Mouse (Mus musculus): Measurements from ENCODE around the gene Mecr. TPM values are rescaled to one million over a fixed set of nuclear protein-coding genes. Genes with fewer than 3 reads are reported as not detected.
"Not testable (repeated sequence)": the region's sequence is repeated elsewhere in the genome, so short reads cannot be mapped to it uniquely, and the experiment has no call there.

The Mecr gene
- 10 to 100 TPM; 31.0 to 37.2 TPM for total RNA-seq (2021)
- long read RNA-seq, experiment 1, transcript Mecr-201 (10 exons, 1,337 nt), result major isoform, 9 of 14 reads
- long read RNA-seq, experiment 1, partial matches to known transcripts, result 0 of 14 reads
- long read RNA-seq, experiment 1, other reads (novel, unspliced or antisense), result 5 of 14 reads
- long read RNA-seq, experiment 2, transcript Mecr-201 (10 exons, 1,337 nt), result major isoform, 7 of 13 reads
- long read RNA-seq, experiment 2, partial matches to known transcripts, result 0 of 13 reads
- long read RNA-seq, experiment 2, other reads (novel, unspliced or antisense), result 6 of 13 reads

- H3K4me3 ChIP-seq, result peak within 1 kb of the TSS; percentile 78
- intact Hi-C loops (cut with DNase I), result loop anchor here (5.0 kb wide), 1 partner anchor 1046 kb away; no protein-coding TSS in a partner anchor
- TF ChIP-seq CTCF (IDR thresholded peaks at IDR 0.05), result no peak
- peak; percentile 92 to 95 for DNase-seq (ENCODE audit: extremely low spot score in 1 of 2, low spot score in 2 of 2)
- H3K27ac ChIP-seq, result peak within 1 kb of the TSS; percentile 71
Observed at GRCm38 (mm10) chr4:131843290-131843743, at the start of gene Mecr. Mecr (plus strand) TSS chr4:131843470.

- no peak overlapping the region for H3K4me3 ChIP-seq
- no peak for TF ChIP-seq CTCF (IDR thresholded peaks at IDR 0.05)
- intact Hi-C loops (cut with DNase I), result no loop called here
- H3K27ac ChIP-seq, result no peak overlapping the region
- DNase-seq (ENCODE audit: extremely low spot score in 1 of 2, low spot score in 2 of 2), result no peak
Observed at GRCm38 (mm10) chr4:131796312-131797080, 46.8 kb upstream of the Mecr start.

GRCm38 (mm10) chr4:131797483-131797882, 45.8 kb upstream of the Mecr start:
- no peak overlapping the region for H3K4me3 ChIP-seq
- no peak overlapping the region for H3K27ac ChIP-seq
- DNase-seq (ENCODE audit: extremely low spot score in 1 of 2, low spot score in 2 of 2), result no peak
- TF ChIP-seq CTCF (IDR thresholded peaks at IDR 0.05), result no peak
- intact Hi-C loops (cut with DNase I), result no loop called here

DNA sequence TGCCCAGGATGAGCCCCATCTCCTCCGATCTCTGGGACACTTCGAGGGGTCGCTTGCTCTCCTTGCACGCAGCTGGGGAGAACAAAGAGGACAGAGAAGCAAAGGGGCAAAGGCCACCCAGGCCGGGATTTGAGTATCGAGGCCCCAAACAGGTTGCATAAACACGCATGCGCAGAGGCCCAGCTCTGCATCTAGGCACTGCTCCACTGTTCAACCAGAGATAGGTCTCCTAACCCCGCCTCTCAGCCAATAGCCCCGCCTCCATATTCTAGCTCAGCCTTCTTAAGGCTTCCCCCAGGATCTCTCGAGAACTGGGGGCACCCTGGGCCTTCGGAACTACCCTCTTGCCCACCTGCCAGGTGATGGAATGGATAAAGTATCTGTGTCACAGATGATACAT, 45.4 kb upstream of the Mecr start:
- intact Hi-C loops (cut with DNase I), result no loop called here
- TF ChIP-seq CTCF (IDR thresholded peaks at IDR 0.05), result no peak
- H3K4me3 ChIP-seq, result no peak overlapping the region
- DNase-seq (ENCODE audit: extremely low spot score in 1 of 2, low spot score in 2 of 2), result no peak
- no peak overlapping the region for H3K27ac ChIP-seq

DNA sequence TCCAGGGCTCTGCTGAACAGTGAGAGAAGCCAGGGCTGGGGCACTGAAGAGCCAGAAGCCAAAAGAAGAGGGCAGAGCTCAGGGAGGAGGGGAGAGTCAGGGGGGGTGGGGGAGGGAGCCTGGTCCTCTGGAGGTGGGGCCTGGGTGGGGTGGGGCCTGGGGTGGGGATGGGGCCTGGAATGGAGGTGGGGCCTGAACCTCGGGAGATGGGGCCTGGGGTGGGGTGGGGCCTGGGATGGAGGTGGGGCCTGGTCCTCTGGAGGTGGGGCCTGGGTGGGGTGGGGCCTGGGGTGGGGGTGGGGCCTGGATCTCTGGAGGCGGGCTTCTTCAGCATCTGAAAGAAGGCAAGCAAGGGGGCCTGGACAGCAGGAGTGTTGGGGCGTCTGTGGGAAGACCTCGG, 44.3 kb upstream of the Mecr start:
- Histone ChIP-seq H3K27ac (no peak overlapping the region), H3K4me3 (no peak overlapping the region)
- no peak for TF ChIP-seq CTCF (IDR thresholded peaks at IDR 0.05)
- intact Hi-C loops (cut with DNase I), result no loop called here
- DNase-seq (ENCODE audit: extremely low spot score in 1 of 2, low spot score in 2 of 2), result no peak

DNA sequence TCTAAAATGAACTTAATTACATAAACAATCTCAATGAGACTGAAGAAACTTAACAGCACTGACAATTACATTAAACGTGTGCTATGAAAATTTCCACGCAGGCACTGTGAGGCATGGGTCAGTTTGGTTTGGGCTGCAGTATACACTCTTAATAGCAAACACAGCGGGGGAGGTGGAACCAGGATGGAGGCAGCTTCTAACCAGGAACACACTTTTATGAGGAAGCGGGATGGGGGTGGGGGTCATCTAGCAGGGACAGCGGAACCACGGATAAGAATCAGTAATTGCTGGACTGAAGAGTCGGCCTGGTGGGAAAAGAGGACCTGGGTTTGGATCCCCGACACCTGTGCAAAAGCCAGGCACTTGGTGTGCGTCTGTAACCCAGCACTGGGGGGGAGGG, 39.4 kb upstream of the Mecr start:
- intact Hi-C loops (cut with DNase I), result no loop called here
- TF ChIP-seq CTCF (IDR thresholded peaks at IDR 0.05), result no peak
- H3K4me3 ChIP-seq, result no peak overlapping the region

DNA sequence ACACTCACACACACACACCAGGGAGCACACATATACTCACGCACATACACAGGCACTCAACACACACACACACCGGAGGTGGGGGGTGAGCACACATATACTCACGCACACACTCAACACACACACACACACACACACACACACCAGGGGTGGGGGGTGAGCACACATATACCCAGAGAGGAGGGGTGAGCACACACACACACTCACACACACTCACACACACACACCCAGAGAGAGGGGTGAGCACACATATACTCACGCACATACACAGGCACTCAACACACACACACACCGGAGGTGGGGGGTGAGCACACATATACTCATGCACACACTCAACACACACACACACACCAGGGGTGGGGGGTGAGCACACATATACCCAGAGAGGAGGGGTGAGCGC, 38.5 kb upstream of the Mecr start:
- H3K27ac ChIP-seq; intact Hi-C loops (cut with DNase I); DNase-seq (ENCODE audit: extremely low spot score in 1 of 2, low spot score in 2 of 2): not testable (repeated sequence)

More for the DNA sequence above, 39.4 kb upstream of the Mecr start:
- DNase-seq (ENCODE audit: extremely low spot score in 1 of 2, low spot score in 2 of 2), result no peak
- no peak overlapping the region for H3K27ac ChIP-seq

DNA sequence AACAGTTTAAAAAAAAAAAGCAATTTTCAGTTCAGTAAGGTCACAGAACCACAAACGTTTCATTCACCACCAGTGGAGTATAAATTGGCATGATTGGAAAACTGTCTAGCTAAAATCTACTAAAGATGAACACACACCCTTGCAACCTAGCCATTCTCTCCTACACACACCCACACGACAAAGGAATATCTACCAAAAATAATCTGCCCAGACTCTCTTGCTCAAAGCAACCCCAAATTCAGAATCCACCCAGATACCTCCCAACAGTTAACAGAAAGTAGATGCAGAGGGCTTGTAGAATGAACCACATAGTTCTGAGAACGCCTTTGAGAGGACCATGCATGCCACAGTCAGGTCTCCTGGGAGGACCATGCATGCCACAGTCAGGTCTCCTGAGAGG, 38.0 kb upstream of the Mecr start:
- Histone ChIP-seq H3K27ac (no peak overlapping the region), H3K4me3 (no peak overlapping the region)
- intact Hi-C loops (cut with DNase I), result no loop called here
- DNase-seq (ENCODE audit: extremely low spot score in 1 of 2, low spot score in 2 of 2), result no peak
- TF ChIP-seq CTCF (IDR thresholded peaks at IDR 0.05), result no peak

More for the DNA sequence above, 38.5 kb upstream of the Mecr start:
- not testable (repeated sequence) for H3K4me3 ChIP-seq

DNA sequence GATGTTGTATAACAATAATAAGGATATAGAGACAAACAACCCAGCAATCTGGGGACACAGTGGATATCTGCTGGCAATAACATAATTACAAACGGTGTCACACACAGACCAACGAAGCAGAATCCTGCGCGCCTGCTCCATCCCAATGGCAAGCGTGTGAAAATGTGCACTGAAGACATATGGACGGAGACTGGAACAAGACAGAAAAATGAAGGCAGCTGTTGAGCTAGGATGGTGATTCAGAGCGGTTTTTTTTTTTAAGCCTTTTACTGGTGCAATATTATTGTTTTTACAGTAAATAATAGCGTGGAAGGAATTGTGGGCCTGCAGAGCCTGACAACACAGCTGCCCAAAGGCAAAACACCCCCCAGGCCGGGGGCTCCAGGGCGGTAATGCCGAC, 30.8 kb upstream of the Mecr start:
- Histone ChIP-seq H3K4me3 (no peak overlapping the region), H3K27ac (no peak overlapping the region)
- intact Hi-C loops (cut with DNase I), result no loop called here
- TF ChIP-seq CTCF (IDR thresholded peaks at IDR 0.05), result no peak
- no peak for DNase-seq (ENCODE audit: extremely low spot score in 1 of 2, low spot score in 2 of 2)

DNA sequence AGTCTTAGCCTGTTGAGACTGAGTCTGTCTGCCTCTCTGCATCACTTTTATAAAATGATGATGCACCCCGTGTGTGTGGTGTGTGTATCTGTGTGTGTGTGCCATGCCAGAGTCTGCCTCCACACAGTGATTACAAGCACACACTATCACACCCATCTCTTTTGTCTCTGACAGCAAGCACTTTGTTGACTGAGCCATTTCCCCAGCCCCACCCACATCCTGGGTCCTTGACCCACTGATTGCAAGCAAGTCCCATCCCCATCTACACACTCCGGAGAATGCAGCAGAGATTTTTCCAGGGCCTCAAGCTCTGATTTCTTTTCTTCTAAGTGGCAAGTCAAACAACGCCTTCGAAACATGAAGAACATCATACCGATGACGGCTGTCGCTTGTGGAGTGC, 29.5 kb upstream of the Mecr start:
- intact Hi-C loops (cut with DNase I), result no loop called here
- no peak overlapping the region for H3K27ac ChIP-seq
- no peak for DNase-seq (ENCODE audit: extremely low spot score in 1 of 2, low spot score in 2 of 2)
- no peak overlapping the region for H3K4me3 ChIP-seq
- no peak for TF ChIP-seq CTCF (IDR thresholded peaks at IDR 0.05)

- no peak overlapping the region for H3K4me3 ChIP-seq
- TF ChIP-seq CTCF (IDR thresholded peaks at IDR 0.05), result no peak
- DNase-seq (ENCODE audit: extremely low spot score in 1 of 2, low spot score in 2 of 2), result no peak
- intact Hi-C loops (cut with DNase I), result no loop called here
- no peak overlapping the region for H3K27ac ChIP-seq
Observed at GRCm38 (mm10) chr4:131814869-131815268, 28.4 kb upstream of the Mecr start.

DNA sequence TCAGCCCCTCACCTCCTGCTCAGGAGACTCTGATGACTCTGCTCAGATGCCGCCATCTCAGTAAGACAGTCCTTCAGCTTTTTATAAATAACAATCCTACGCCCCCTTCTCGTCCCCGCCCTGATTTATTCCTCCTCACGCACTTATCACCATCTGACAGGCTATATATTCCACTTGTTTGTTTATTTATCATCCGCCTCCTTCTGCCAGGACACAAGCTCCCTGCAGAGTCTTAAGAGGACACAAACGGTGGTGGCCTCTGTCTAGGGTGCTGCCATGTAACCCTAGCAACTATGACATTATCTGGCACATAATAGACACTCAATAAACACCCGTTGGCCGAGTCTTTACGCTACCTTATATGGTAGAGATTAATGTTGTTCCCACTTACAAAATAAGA, 27.5 kb upstream of the Mecr start:
- Histone ChIP-seq H3K4me3 (no peak overlapping the region), H3K27ac (no peak overlapping the region)
- intact Hi-C loops (cut with DNase I), result no loop called here
- TF ChIP-seq CTCF (IDR thresholded peaks at IDR 0.05), result no peak
- no peak for DNase-seq (ENCODE audit: extremely low spot score in 1 of 2, low spot score in 2 of 2)
